Mouse (Mus musculus) heart, embryonic 11.5 days (tissue): Measurements from ENCODE around the gene Nav2. TPM values are rescaled to one million over a fixed set of nuclear protein-coding genes. Genes with fewer than 3 reads are reported as not detected.

ENCODE experiments used
- ATAC-seq: fragments of 200-750 bp; cut with Nextera tagmentation; replicated peaks from 2 replicates; pipeline ENCODE4 v1.8.0; 2017; ENCODE audit warnings: moderate library complexity; ENCODE audit not compliant: insufficient number of reproducible peaks, low FRiP score, low TSS enrichment
- H3K27ac ChIP-seq: fragments of 300-500 bp; sonication (generic); 2 replicates; pipeline ENCODE4 v1.5.1; 2014; ENCODE audit warnings: mild to moderate bottlenecking, low read depth, low read length
- H3K27me3 ChIP-seq: fragments of 300-500 bp; sonication (generic); 2 replicates; pipeline ENCODE4 v1.6.1; 2014; ENCODE audit warnings: mild to moderate bottlenecking, low read length, mixed read lengths; ENCODE audit not compliant: control insufficient read depth, insufficient read depth
- H3K36me3 ChIP-seq: fragments of 300-500 bp; sonication (generic); 2 replicates; pipeline ENCODE4 v1.6.1; 2014; ENCODE audit warnings: mild to moderate bottlenecking, low read length, moderate library complexity, mixed read lengths; ENCODE audit not compliant: control insufficient read depth, insufficient read depth
- H3K4me1 ChIP-seq: fragments of 300-500 bp; sonication (generic); 2 replicates; pipeline ENCODE4 v1.6.1; 2014; ENCODE audit warnings: low read length; ENCODE audit not compliant: control insufficient read depth, insufficient read depth
- H3K4me2 ChIP-seq: fragments of 300-500 bp; sonication (generic); 2 replicates; pipeline ENCODE4 v1.6.1; 2014; ENCODE audit warnings: mild to moderate bottlenecking, moderate library complexity
- H3K4me3 ChIP-seq: fragments of 300-500 bp; sonication (generic); 2 replicates; pipeline ENCODE4 v1.5.1; 2014; ENCODE audit warnings: low read depth, low read length
- H3K9ac ChIP-seq: fragments of 300-500 bp; sonication (generic); 2 replicates; pipeline ENCODE4 v1.6.1; 2014; ENCODE audit warnings: mild to moderate bottlenecking, low read depth, low read length, moderate library complexity
- H3K9me3 ChIP-seq: fragments of 300-500 bp; sonication (generic); replicated peaks from 2 replicates; pipeline ENCODE4 v1.6.1; 2016; ENCODE audit warnings: low read length; ENCODE audit not compliant: control insufficient read depth
- WGBS: fragments of 180-500 bp; shearing (Covaris S2); extraction: QIAGEN DNeasy Blood & Tissue Kit; methylation state at CpG from one replicate; pipeline ENCODE4 v1.1.7; 2014; ENCODE audit not compliant: insufficient replicate concordance; 5-methylcytosine and 5-hydroxymethylcytosine counted together
- polyA plus RNA-seq: library from polyadenylated mRNA; unstranded; fragments of >200 nt; fragmentation: Nextera tagmentation; extraction: Ambion mirVana; gene quantifications from 2 replicates; pipeline ENCODE4 v1.2.1, GENCODE M21; 2014

The Nav2 gene
- polyA plus RNA-seq, 1 experiment from 2014 or later, result 32.2 TPM

DNA sequence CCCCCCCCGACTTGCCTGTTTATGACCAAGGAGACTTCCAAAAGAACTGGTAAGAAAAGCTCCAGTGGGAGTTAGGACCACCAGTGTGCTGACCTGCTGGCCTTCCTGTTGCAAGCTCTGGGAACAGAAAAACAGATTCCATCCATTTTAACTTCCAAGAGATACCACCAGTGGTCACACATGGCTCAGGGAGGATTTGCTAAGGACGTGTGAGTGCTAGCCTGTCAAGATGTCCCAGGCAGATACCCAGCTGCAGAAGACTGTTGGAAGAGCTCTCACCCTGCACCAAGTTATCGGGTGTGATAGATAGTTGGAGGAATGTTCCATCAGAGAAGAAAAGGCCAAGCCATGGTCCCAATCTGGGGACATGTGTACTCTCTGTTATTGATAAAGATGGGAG is 633.6 kb downstream of the Nav2 start:
- H3K4me2 ChIP-seq, result no peak overlapping the region

DNA sequence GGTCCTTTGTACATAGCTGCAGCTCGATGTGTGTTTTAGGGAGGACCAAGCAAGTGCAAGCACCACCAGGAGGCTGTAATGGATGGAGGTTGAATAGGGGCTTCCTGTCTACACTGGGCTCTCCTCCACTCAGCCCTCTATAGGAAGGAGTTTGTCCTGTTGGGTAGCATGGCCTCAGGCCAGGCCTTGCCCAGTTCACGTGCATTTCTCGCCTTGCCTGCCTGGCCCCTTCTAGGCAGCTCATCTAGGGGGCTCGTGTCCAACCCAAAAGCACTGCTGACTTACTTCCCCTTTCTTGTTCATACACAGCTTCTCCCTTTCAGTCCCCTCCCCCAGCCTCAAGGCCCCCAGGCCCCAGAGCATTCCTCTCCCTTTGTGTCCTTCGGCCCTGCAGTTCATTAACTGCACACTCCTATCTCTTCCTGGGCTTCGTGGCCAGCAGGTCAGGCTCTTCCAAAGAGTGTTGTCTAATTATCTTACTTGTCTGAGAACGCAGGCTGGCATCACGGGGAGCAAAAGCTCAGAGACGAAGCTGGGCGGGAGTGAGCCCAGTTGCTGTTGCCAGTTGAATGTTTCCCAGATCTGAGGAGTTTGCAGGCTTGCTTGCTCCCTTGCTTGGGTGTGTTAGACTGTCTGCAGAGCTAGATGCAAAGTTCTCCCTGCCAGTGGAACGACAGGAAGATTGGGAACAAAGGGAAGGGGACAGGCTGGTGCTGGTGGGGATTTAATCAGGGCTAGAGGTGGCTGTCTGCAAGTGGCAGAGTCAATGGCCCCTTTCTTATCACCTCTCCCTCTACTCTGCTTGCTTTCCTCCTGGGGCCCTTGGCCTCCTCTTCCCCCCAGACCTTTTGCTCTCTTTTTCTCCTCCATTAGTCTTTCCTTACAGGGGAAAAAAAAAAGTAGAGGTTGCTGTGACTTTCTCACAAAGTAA is 636.5 kb downstream of the Nav2 start:
- Histone ChIP-seq H3K27ac (peak overlapping the region; percentile 89), H3K27me3 (no peaks in the 10 kb centered on the region), H3K4me3 (no peak overlapping the region), H3K4me1 (peaks cover 43% of the 10 kb centered on the region), H3K4me2 (peak overlapping the region; percentile 29; the same call in 1 of the 2 replicates), H3K9me3 (no peaks in the 10 kb centered on the region), H3K9ac (peak overlapping the region; percentile 30), H3K36me3 (peaks cover 4% of the 10 kb centered on the region)
- peak; percentile 40 for ATAC-seq
- WGBS, result 17% methylated on average over 11 of the region's 11 CpGs

More for the DNA sequence above, 633.6 kb downstream of the Nav2 start:
- Histone ChIP-seq H3K9ac (no peak overlapping the region), H3K27ac (peak overlapping the region; percentile 57; the same call in 1 of the 2 replicates), H3K9me3 (no peaks in the 10 kb centered on the region), H3K27me3 (no peaks in the 10 kb centered on the region), H3K36me3 (no peaks in the 10 kb centered on the region), H3K4me3 (no peak overlapping the region), H3K4me1 (peaks cover 52% of the 10 kb centered on the region)
- 36% methylated on average over 3 of the region's 3 CpGs for WGBS
- no peak for ATAC-seq

DNA sequence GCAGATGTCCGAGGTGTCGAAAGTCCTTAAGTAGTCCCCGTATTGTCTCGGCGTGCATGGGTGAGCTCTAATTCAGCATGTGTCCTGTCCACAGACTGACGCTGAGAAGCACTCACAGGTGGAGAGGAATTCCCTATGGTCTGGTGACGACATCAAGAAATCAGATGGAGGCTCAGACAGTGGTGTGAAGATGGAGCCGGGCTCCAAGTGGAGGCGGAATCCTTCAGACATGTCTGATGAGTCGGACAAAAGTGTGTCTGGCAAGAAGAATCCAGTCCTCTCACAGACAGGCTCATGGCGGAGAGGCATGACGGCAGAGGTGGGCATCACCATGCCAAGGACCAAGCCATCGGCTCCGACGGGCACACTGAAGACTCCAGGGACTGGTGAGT is 637.2 kb downstream of the Nav2 start:
- Histone ChIP-seq H3K27ac (peak overlapping the region; percentile 89), H3K4me1 (peaks cover 43% of the 10 kb centered on the region)
- ATAC-seq, result no peak

DNA sequence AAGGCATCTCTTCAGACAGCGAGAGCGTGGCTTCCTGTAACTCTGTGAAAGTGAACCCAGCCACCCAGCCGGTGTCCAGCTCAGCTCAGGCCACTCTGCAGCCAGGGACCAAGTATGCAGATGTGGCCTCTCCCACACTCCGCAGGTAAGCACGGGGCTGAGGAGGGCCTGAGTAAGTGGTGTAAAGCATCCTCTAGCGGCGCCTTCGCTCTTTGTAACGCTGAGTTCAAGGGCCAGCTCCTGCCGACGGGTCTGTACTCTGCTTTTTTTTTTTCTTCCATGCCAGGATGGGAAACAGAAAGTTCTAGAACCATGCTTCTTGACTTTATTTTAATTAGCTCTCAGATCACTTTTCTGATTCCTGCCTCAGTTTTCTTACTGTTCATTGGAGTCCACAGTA is 639.9 kb downstream of the Nav2 start:
- Histone ChIP-seq H3K4me1 (peaks cover 36% of the 10 kb centered on the region), H3K27me3 (no peaks in the 10 kb centered on the region), H3K4me3 (no peak overlapping the region), H3K27ac (no peak overlapping the region), H3K9ac (no peak overlapping the region), H3K9me3 (no peaks in the 10 kb centered on the region), H3K4me2 (no peak overlapping the region), H3K36me3 (peaks cover 9% of the 10 kb centered on the region)
- WGBS, result 85% methylated on average over 11 of the region's 11 CpGs
- ATAC-seq, result no peak

More for the DNA sequence above, 637.2 kb downstream of the Nav2 start:
- H3K4me2 ChIP-seq, result peak overlapping the region; percentile 29; the same call in 1 of the 2 replicates
- no peak overlapping the region for H3K4me3 ChIP-seq
- WGBS, result 56% methylated on average over 15 of the region's 15 CpGs
- H3K36me3 ChIP-seq, result peaks cover 4% of the 10 kb centered on the region
- no peaks in the 10 kb centered on the region for H3K27me3 ChIP-seq
- H3K9me3 ChIP-seq, result no peaks in the 10 kb centered on the region
- no peak overlapping the region for H3K9ac ChIP-seq

DNA sequence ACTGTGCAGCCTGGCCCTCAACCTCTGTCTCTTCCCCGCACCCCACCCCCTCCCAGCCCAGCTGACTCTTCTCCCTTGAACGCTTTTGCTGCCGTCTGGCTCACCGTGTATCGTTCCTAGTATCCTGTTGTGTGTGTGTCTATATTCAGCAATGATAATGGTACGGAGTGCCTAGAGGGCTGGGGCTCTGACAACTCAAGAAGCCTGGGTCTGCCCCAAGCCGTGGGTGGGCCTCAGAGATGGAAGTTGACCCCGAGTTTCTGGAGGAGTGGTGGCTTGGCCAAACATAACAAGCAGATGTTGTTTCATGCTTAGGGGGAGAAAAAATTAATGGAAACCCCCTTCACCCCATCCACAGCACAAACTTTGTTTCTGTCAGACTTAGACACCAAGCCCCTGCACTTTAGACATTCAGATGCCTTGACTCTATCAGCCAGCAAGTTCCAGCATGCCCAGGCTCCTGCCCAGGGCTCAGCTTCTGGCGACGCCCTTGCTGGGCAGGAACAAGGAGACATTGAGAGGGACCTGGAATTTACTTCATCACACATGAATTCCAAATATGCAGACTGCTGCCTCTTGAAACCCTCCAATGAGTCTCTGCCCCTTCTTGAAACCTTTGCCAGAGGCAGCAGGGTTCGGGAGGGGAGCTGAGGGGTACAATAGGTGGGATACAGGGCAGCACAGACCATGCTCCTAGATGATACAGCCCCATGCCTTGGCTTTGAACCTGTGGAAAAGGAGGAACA is 644.9 kb downstream of the Nav2 start:
- Histone ChIP-seq H3K27me3 (no peaks in the 10 kb centered on the region), H3K4me3 (no peak overlapping the region), H3K9ac (0 out of 2 replicates have a peak overlapping the region, but pooled peaks have one; percentile 7), H3K9me3 (no peaks in the 10 kb centered on the region), H3K36me3 (peaks cover 9% of the 10 kb centered on the region; the same call in 1 of the 2 replicates), H3K27ac (peak overlapping the region; percentile 60), H3K4me1 (peaks cover 26% of the 10 kb centered on the region), H3K4me2 (peak overlapping the region; percentile 3; the same call in 1 of the 2 replicates)
- 19% methylated on average over 11 of the region's 11 CpGs for WGBS
- ATAC-seq, result no peak

DNA sequence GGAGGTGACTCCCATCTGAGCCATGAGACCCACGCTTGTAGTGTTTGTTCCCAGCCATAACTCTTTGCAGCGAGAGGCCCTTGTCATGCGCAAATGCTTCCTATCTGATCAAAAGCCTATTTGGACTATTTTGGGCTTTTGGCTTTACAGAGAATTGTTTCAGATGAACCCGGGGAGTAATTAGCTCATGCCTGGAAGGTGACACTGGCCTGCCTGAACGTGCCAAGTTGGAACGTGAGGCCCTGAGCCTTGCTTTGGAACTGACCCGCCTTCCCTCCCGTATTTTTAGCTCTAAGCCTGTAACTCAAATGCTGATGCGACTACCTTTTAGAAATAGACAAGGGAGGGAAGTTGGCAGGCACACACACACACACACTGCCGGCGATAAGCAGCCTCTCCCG is 649.7 kb downstream of the Nav2 start:
- Histone ChIP-seq H3K4me3 (no peak overlapping the region), H3K4me2 (no peak overlapping the region), H3K27ac (peak overlapping the region; percentile 67), H3K9me3 (no peaks in the 10 kb centered on the region), H3K36me3 (no peaks in the 10 kb centered on the region; the same call in 1 of the 2 replicates), H3K9ac (no peak overlapping the region), H3K4me1 (peaks cover 34% of the 10 kb centered on the region), H3K27me3 (no peaks in the 10 kb centered on the region)
- WGBS, result 48% methylated on average over 12 of the region's 12 CpGs
- ATAC-seq, result no peak

DNA sequence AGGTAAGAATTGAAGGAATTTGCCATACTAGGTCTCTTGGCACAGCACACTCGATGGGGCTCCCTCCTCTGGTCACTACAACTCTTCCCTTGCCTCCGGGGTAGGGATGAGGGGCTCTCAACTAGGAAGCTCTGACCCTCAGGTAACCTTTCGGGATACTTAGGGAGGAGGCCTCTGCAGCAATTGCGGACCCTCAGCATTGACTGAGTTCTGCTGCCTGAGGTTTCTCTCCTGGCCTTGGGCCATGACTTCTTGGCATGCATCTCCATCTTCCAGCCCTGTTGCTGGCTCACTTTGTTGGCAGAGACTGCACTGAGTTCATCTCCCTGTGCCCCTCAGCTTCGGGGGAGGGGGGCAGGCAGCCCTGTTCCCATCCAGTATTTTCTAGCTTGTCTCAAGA is 650.4 kb downstream of the Nav2 start:
- ATAC-seq, result no peak
- Histone ChIP-seq H3K4me3 (no peak overlapping the region), H3K4me2 (no peak overlapping the region), H3K27ac (peak overlapping the region; percentile 67), H3K27me3 (no peaks in the 10 kb centered on the region), H3K9ac (no peak overlapping the region), H3K4me1 (peaks cover 32% of the 10 kb centered on the region), H3K9me3 (no peaks in the 10 kb centered on the region), H3K36me3 (no peaks in the 10 kb centered on the region; the same call in 1 of the 2 replicates)
- 78% methylated on average over 5 of the region's 5 CpGs for WGBS

DNA sequence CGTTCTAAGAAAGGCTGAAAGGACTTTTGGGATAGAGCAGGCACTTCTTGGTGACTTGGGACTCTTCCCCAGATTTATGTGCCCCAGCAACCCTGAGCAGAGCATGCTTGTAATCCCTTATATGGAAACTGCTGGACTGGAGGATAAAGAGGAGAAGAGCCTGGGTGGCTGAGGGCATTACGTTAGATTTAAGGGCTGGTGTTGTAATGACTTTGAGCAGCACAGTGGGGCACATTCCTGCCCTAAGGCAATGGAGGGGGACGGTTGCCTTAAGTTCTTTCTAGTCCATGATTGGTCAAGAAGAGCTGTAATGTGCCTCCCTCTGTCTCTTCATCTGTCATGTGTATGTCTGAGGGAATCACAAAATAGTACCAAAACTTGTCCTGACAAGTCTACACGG is 651.5 kb downstream of the Nav2 start:
- Histone ChIP-seq H3K4me2 (no peak overlapping the region), H3K9me3 (no peaks in the 10 kb centered on the region), H3K36me3 (peaks cover 4% of the 10 kb centered on the region), H3K9ac (no peak overlapping the region), H3K4me1 (peaks cover 28% of the 10 kb centered on the region), H3K27me3 (no peaks in the 10 kb centered on the region), H3K27ac (no peak overlapping the region), H3K4me3 (no peak overlapping the region)
- 64% methylated on average over 4 of the region's 4 CpGs for WGBS
- no peak for ATAC-seq
